Mouse (Mus musculus): Measurements from ENCODE around the gene Rgs3. TPM values are rescaled to one million over a fixed set of nuclear protein-coding genes. Genes with fewer than 3 reads are reported as not detected.

The Rgs3 gene
- total and polyA plus RNA-seq, 3 experiments: not detected

DNA sequence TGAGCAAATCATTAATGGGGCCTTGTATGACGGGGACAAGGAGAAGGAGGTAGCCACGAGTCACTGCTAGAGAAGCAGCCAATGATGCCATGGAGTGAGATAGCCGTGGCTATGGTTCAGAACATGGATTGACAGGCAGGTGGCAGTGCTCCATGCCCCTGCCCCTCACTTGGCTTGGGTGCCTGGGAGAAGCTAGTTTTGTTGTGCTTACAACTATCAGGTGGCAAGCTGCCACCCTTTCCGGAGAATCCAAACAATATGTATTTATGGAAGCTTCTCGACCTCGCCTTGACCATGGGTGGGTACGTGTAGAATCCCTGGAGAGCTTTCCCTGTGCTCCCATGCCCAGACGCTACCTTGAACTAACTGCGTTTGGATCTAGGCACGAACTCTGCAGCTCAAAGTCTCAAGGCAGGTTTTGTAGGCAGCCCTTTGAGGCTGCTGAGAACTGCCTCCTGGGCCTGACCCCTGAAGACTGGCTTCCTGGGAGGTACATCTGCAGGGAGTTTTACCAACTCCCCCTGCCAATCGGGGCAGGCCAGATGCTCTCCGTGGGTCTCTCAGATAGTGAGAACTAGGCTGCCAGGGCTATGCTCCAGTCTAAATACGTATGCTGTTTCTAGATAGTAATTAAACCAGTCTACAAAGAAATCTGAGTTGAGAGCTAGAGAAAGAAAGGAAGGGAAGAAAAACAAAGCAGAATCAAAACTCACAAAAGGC lies 54.2 kb downstream of the Rgs3 start:
- Histone ChIP-seq H3K4me1 (ENCODE audit: control insufficient read depth in 1 of 2, insufficient read depth in 2 of 2, low read length in 2 of 2) (no peaks in the 10 kb centered on the region), H3K9ac (ENCODE audit: control insufficient read depth, low read depth, low read length, poor library complexity, severe bottlenecking) (no peak overlapping the region), H3K79me2 (ENCODE audit: control insufficient read depth, insufficient read depth, low read length, poor library complexity) (no peaks in the 10 kb centered on the region), H3K36me3 (ENCODE audit: control insufficient read depth in 1 of 2, insufficient read depth in 2 of 2, low read length in 2 of 2) (no peaks in the 10 kb centered on the region), H3K4me3 (ENCODE audit: control insufficient read depth in 1 of 2, insufficient read depth in 1 of 2, low read depth in 2 of 2, low read length in 2 of 2) (no peak overlapping the region), H3K27ac (ENCODE audit: control insufficient read depth, low read depth, low read length) (no peak overlapping the region), H3K27me3 (ENCODE audit: control insufficient read depth in 1 of 2, insufficient read depth in 2 of 2, low read length in 2 of 2) (no peaks in the 10 kb centered on the region), H3K9me3 (replicated peaks; ENCODE audit: insufficient read depth, low read length) (no peaks in the 10 kb centered on the region)
- TF ChIP-seq MAFK (IDR thresholded peaks at IDR 0.05; ENCODE audit: borderline replicate concordance, low read depth, low read length) (no peak), TAL1 (IDR thresholded peaks at IDR 0.05; ENCODE audit: low read length) (no peak)
- DNase-seq (ENCODE audit: low read depth, low spot score): no peak

GRCm38 (mm10) chr4:62617856-62618440 lies 58.3 kb downstream of the Rgs3 start:
- Histone ChIP-seq H3K79me2 (ENCODE audit: control insufficient read depth, insufficient read depth, low read length, poor library complexity) (no peaks in the 10 kb centered on the region), H3K4me3 (ENCODE audit: control insufficient read depth in 1 of 2, insufficient read depth in 1 of 2, low read depth in 2 of 2, low read length in 2 of 2) (no peak overlapping the region), H3K27ac (ENCODE audit: control insufficient read depth, low read depth, low read length) (no peak overlapping the region), H3K9me3 (replicated peaks; ENCODE audit: insufficient read depth, low read length) (no peaks in the 10 kb centered on the region), H3K9ac (ENCODE audit: control insufficient read depth, low read depth, low read length, poor library complexity, severe bottlenecking) (no peak overlapping the region), H3K36me3 (ENCODE audit: control insufficient read depth in 1 of 2, insufficient read depth in 2 of 2, low read length in 2 of 2) (no peaks in the 10 kb centered on the region), H3K27me3 (ENCODE audit: control insufficient read depth in 1 of 2, insufficient read depth in 2 of 2, low read length in 2 of 2) (no peaks in the 10 kb centered on the region), H3K4me1 (ENCODE audit: control insufficient read depth in 1 of 2, insufficient read depth in 2 of 2, low read length in 2 of 2) (no peaks in the 10 kb centered on the region)
- TF ChIP-seq UBTF (IDR thresholded peaks at IDR 0.05; ENCODE audit: borderline replicate concordance, insufficient read depth, low read depth, low read length) (no peak), MYB (IDR thresholded peaks at IDR 0.05; ENCODE audit: low read depth, low read length) (no peak), POLR2AphosphoS2 (IDR thresholded peaks at IDR 0.05; ENCODE audit: low read length) (no peak)
- no peak for DNase-seq (ENCODE audit: low read depth, low spot score)

DNA sequence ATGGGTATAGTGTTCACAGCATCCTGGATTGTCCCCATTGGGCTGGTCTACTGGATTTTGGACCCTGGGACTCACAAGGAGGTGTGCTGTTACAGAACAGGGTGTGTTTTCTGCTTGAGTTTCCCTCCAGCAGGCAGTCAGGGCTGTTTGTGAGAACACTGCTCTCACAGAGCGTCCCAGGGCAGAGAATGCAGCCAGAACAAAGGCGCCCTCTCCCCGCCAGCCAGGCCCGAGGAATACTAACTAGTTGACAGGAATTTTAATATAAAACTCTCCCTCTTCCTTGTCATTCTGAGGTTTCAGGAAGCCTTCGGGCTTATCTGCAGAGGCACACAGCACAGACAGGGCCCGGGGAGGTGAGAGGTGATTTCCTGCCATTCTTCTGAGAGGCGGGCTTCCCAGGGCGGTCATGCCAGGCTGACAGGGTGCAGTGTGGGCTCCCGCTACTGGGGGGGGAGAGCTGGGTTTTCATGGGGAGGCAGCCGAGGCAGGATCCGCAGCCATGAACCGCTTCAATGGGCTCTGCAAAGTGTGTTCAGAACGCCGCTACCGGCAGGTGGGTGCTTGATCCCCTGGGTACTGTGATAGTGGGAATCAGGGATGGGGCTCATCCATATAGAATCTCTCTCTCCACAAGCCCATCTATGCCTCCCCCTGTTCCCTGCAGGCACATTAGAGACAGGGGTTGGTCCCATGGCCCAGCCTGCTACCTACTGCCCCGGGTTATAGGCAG lies 59.8 kb downstream of the Rgs3 start:
- Histone ChIP-seq H3K9ac (ENCODE audit: control insufficient read depth, low read depth, low read length, poor library complexity, severe bottlenecking) (no peak overlapping the region), H3K27me3 (ENCODE audit: control insufficient read depth in 1 of 2, insufficient read depth in 2 of 2, low read length in 2 of 2) (no peaks in the 10 kb centered on the region), H3K36me3 (ENCODE audit: control insufficient read depth in 1 of 2, insufficient read depth in 2 of 2, low read length in 2 of 2) (no peaks in the 10 kb centered on the region), H3K27ac (ENCODE audit: control insufficient read depth, low read depth, low read length) (no peak overlapping the region), H3K79me2 (ENCODE audit: control insufficient read depth, insufficient read depth, low read length, poor library complexity) (no peaks in the 10 kb centered on the region), H3K4me3 (ENCODE audit: control insufficient read depth in 1 of 2, insufficient read depth in 1 of 2, low read depth in 2 of 2, low read length in 2 of 2) (no peak overlapping the region), H3K4me1 (ENCODE audit: control insufficient read depth in 1 of 2, insufficient read depth in 2 of 2, low read length in 2 of 2) (no peaks in the 10 kb centered on the region), H3K9me3 (replicated peaks; ENCODE audit: insufficient read depth, low read length) (no peaks in the 10 kb centered on the region)
- TF ChIP-seq ZMIZ1 (IDR thresholded peaks at IDR 0.05; ENCODE audit: low read depth, low read length): no peak
- no peak for TF ChIP-seq JUND (IDR thresholded peaks at IDR 0.05; ENCODE audit: low read depth, low read length)
- no peak for TF ChIP-seq NRF1 (IDR thresholded peaks at IDR 0.05; ENCODE audit: insufficient read depth, low read depth, low read length, poor library complexity, severe bottlenecking)
- no peak for TF ChIP-seq ZC3H11A (IDR thresholded peaks at IDR 0.05; ENCODE audit: low read depth, low read length)
- TF ChIP-seq MAFK (IDR thresholded peaks at IDR 0.05; ENCODE audit: borderline replicate concordance, low read depth, low read length): no peak
- TF ChIP-seq ZNF384 (IDR thresholded peaks at IDR 0.05; ENCODE audit: low read depth, low read length): no peak
- TF ChIP-seq SIN3A (IDR thresholded peaks at IDR 0.05; ENCODE audit: low read length): no peak
- TF ChIP-seq USF1 (IDR thresholded peaks at IDR 0.05; ENCODE audit: low read depth, low read length): no peak
- no peak for TF ChIP-seq RAD21 (IDR thresholded peaks at IDR 0.05; ENCODE audit: low read depth, low read length)
- TF ChIP-seq MEF2A (IDR thresholded peaks at IDR 0.05; ENCODE audit: extremely low read depth, insufficient replicate concordance, low read depth, low read length, poor library complexity, severe bottlenecking): no peak
- no peak for TF ChIP-seq ETS1 (IDR thresholded peaks at IDR 0.05; ENCODE audit: low read depth, low read length)
- DNase-seq (ENCODE audit: low read depth, low spot score): no peak
